Mouse (Mus musculus) stomach, embryonic 15.5 days (tissue): Measurements from ENCODE around the gene Rcor2. TPM values are rescaled to one million over a fixed set of nuclear protein-coding genes. Genes with fewer than 3 reads are reported as not detected.

Experiments
- ATAC-seq: fragments of 200-750 bp; cut with Nextera tagmentation; 2 replicates; pipeline ENCODE4 v1.8.0; 2017; ENCODE audit warnings: low read depth, moderate number of reproducible peaks, moderate TSS enrichment; ENCODE audit not compliant: insufficient read depth, low FRiP score
- H3K27ac ChIP-seq: fragments of 300-500 bp; sonication (generic); 2 replicates; pipeline ENCODE4 v1.5.1; 2015; ENCODE audit warnings: mild to moderate bottlenecking, inconsistent platforms
- H3K27me3 ChIP-seq: fragments of 300-500 bp; sonication (generic); replicated peaks from 2 replicates; pipeline ENCODE4 v1.6.1; 2015; ENCODE audit warnings: inconsistent platforms
- H3K36me3 ChIP-seq: fragments of 300-500 bp; sonication (generic); 2 replicates; pipeline ENCODE4 v1.6.1; 2015; ENCODE audit warnings: inconsistent platforms
- H3K4me1 ChIP-seq: fragments of 300-500 bp; sonication (generic); 2 replicates; pipeline ENCODE4 v1.6.1; 2015; ENCODE audit warnings: inconsistent platforms
- H3K4me2 ChIP-seq: fragments of 300-500 bp; sonication (generic); 2 replicates; pipeline ENCODE4 v1.6.1; 2015; ENCODE audit warnings: mild to moderate bottlenecking, inconsistent platforms
- H3K4me3 ChIP-seq: fragments of 300-500 bp; sonication (generic); replicated peaks from 2 replicates; pipeline ENCODE4 v1.5.1; 2015; ENCODE audit warnings: inconsistent platforms
- H3K9ac ChIP-seq: fragments of 300-500 bp; sonication (generic); 2 replicates; pipeline ENCODE4 v1.6.1; 2015; ENCODE audit warnings: inconsistent platforms
- H3K9me3 ChIP-seq: fragments of 300-500 bp; sonication (generic); 2 replicates; pipeline ENCODE4 v1.6.1; 2016; ENCODE audit warnings: inconsistent platforms
- WGBS: fragments of 180-500 bp; shearing (Covaris S2); methylation state at CpG from one replicate; pipeline ENCODE4 v1.1.7; 2015; 5-methylcytosine and 5-hydroxymethylcytosine counted together
- polyA plus RNA-seq: library from polyadenylated mRNA; unstranded; fragments of >200 nt; fragmentation: Nextera tagmentation; extraction: Ambion mirVana; gene quantifications from 2 replicates; pipeline ENCODE4 v1.2.1, GENCODE M21; 2015

Gene Rcor2
- polyA plus RNA-seq: 13.4 and 15.0 TPM in 2 replicates

DNA sequence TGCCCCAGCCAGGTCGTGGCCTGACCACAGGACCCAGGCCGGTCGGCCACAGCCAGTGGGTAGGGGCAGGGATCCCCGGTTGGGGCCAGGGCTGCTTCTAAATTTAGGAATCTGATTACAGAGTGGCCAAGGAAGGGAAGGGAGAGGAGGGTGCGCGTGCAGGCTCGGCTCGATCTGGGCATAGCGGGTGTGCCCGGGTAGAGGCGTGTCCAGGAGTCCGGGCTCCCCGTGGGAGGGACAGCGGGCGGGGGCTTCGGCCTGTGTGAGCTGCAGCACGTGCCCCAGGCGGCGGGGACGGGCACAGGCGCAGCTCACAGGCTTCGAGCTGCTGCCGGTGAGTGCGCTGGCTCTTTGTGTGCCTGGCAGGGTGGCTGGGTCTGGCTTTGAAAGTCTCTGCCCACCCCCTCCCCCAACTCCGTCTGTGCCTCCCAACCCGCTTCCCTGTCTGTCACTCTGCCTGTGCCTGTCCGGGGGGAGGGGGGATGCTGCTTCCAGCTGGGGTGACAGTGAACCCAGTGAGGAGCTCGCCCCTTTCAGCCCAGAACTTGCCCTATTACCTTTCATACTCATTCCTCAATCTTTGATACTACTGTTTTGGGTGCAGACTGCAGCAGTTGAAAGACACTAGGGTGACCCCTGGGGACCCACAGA lies at the start of gene Rcor2:
TSS of gene Rcor2 (plus strand) at position 235 of the 651 bp plus-strand sequence.
- ATAC-seq: peak; percentile 37
- Histone ChIP-seq H3K4me1 (peaks cover 51% of the 10 kb centered on the region), H3K4me2 (peak within 1 kb of the TSS; percentile 80), H3K27me3 (no peaks in the 10 kb centered on the region), H3K9ac (peak within 1 kb of the TSS; percentile 64), H3K27ac (peak within 1 kb of the TSS; percentile 88), H3K36me3 (0 out of 2 replicates have a peak, but pooled peaks cover 7% of the 10 kb centered on the region), H3K9me3 (no peaks in the 10 kb centered on the region), H3K4me3 (peak within 1 kb of the TSS; percentile 71)
- WGBS: 7% methylated on average over 26 of the region's 28 CpGs

DNA sequence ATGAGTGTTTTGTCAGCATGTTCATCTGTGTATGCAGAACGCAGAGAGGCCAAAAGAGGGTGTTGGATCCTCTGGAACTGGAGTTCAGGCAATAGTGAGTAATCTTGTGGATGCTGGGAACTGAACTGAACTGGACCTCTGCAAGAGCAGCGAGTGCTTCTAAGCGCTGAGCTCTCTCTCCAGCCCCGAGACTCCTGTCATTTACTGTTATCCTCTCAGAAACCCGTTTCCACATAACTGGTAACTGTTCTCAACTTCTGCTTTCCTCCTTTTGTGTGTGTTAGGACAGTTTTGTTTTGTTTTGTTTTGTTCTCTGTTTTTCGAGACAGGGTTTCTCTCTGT lies 49.2 kb upstream of the Rcor2 start:
- Histone ChIP-seq H3K36me3 (peaks cover 17% of the 10 kb centered on the region), H3K9ac (no peak overlapping the region), H3K27me3 (no peaks in the 10 kb centered on the region), H3K4me1 (peaks cover 27% of the 10 kb centered on the region), H3K27ac (no peak overlapping the region), H3K9me3 (no peaks in the 10 kb centered on the region), H3K4me2 (peak overlapping the region; percentile 51), H3K4me3 (peak overlapping the region; percentile 85)
- ATAC-seq: peak; percentile 0; the same call in 1 of the 2 replicates
- 7% methylated on average over 6 of the region's 6 CpGs for WGBS

DNA sequence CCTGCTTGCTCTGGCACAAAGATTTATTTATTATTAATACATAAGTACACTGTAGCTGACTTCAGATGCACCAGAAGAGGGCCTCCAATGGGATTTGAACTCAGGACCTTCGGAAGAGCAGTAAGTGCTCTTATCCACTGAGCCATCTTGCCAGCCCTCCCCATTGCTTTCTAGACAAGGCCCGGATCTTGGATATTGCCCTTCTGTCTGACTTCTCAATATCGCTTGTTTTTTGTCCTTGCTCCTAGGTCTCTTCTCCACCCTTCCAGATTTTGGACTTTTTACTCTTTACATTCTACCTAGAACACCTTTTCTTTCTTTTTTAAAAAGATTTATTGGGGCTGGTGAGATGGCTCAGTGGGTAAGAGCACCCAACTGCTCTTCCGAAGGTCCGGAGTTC lies 48.4 kb upstream of the Rcor2 start:
- 95% methylated on average over 5 of the region's 5 CpGs for WGBS
- Histone ChIP-seq H3K9ac (no peak overlapping the region), H3K9me3 (no peaks in the 10 kb centered on the region), H3K27me3 (no peaks in the 10 kb centered on the region), H3K4me2 (no peak overlapping the region), H3K4me1 (peaks cover 27% of the 10 kb centered on the region), H3K4me3 (no peak overlapping the region), H3K36me3 (peaks cover 15% of the 10 kb centered on the region), H3K27ac (no peak overlapping the region)
- ATAC-seq: no peak

DNA sequence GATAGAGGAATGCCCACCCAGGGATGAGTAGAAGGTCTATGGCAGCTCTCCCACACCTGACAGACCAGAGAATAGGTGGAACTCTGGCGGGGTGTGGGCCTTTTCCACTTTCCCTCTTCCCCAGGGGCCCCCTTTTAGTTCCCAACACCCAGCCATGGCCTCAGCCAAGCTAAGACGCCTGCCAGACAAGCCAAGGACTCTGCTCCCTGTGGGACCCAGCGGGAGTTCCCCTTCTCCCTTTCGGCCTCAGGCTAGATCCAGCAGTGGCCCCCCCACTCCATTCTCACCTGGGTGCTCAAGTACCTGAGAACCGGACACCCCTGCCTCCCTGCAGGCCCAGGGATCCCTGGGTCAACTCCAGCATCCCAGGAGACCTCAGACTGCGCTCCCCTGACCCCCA lies 44.9 kb upstream of the Rcor2 start:
- Histone ChIP-seq H3K9me3 (no peaks in the 10 kb centered on the region), H3K4me2 (no peak overlapping the region), H3K9ac (no peak overlapping the region), H3K4me3 (no peak overlapping the region), H3K27ac (no peak overlapping the region), H3K4me1 (peaks cover 4% of the 10 kb centered on the region), H3K36me3 (peaks cover 3% of the 10 kb centered on the region; the same call in 1 of the 2 replicates), H3K27me3 (no peaks in the 10 kb centered on the region)
- 78% methylated on average over 6 of the region's 6 CpGs for WGBS
- ATAC-seq: no peak

DNA sequence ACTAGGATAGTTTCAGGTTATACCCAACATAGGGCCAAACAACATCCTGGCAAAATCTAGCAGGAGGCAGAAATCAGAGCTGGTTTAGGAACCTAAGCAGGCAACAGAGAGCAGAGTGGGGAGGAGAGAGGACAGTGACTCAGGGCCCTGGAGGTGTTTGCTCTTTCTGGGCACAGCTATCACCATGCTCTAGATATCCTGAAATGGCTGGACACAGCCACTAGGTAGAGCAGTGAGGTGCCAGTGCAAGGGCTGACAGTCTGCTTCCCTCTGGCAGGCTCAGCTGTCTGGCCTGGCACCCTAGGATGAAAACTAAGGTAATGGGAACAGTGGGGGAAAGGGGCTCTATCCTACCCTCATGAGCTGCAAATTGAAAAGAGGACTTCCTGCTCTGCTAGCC lies 43.6 kb upstream of the Rcor2 start:
- peaks cover 12% of the 10 kb centered on the region for H3K36me3 ChIP-seq
- H3K9ac ChIP-seq: no peak overlapping the region
- no peaks in the 10 kb centered on the region for H3K4me1 ChIP-seq
- H3K9me3 ChIP-seq: no peaks in the 10 kb centered on the region
- ATAC-seq: no peak
- no peak overlapping the region for H3K4me3 ChIP-seq
- no peak overlapping the region for H3K27ac ChIP-seq
- H3K27me3 ChIP-seq: no peaks in the 10 kb centered on the region
- no peak overlapping the region for H3K4me2 ChIP-seq

DNA sequence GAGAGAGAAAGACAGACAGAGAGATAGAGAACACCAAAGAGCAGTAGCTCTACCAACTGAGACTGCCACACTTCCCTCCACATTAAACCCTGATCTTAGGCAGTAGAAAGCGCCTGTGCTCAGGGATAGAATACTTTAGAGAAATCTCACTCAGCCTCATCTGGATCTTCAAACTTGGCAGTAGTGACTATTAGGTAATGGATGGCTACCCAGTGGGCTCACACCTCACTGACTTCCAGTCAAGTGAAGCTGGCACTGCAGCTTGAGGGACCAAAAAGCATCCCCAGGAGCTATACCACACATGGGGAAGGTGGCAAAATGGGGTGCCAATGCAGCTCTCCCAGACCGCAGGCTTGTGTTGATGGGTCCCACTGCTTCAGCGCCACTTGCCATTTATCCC lies 42.9 kb upstream of the Rcor2 start:
- Histone ChIP-seq H3K9ac (no peak overlapping the region), H3K4me3 (no peak overlapping the region), H3K4me2 (no peak overlapping the region), H3K27ac (no peak overlapping the region), H3K9me3 (no peaks in the 10 kb centered on the region), H3K36me3 (peaks cover 16% of the 10 kb centered on the region), H3K4me1 (no peaks in the 10 kb centered on the region), H3K27me3 (no peaks in the 10 kb centered on the region)
- no peak for ATAC-seq
- WGBS: 88% methylated on average over 3 of the region's 3 CpGs

DNA sequence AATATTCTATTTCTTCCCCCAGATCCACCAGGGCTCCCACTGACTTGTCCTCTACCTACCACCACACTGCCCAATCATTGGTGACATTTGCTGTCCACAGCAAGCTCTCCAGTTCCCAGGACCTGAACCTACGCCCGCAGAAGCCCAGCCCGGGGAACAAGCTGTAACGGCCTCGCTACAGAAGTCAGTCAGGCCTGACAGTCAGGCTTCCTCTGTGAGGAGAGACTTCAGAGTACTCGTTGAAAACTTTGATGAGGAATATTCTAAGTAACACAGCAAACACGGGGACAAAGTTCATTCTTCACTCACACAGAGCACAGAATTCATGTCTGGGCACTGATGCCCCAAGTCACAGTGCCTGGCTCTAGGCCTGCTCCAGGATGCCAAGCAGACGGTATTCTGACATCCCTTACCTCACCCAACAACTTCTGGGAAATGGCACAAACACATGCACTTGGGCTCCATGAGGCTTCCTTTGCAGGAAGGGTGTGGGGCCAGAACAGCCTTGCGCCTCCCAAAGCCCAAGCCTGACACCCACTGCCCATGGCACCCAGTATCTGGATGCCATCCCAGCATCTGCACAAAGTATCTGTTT lies 41.9 kb upstream of the Rcor2 start:
- Histone ChIP-seq H3K9ac (no peak overlapping the region), H3K27me3 (no peaks in the 10 kb centered on the region), H3K27ac (no peak overlapping the region), H3K4me2 (no peak overlapping the region), H3K9me3 (no peaks in the 10 kb centered on the region), H3K36me3 (peaks cover 25% of the 10 kb centered on the region), H3K4me1 (no peaks in the 10 kb centered on the region), H3K4me3 (no peak overlapping the region)
- no peak for ATAC-seq
- 84% methylated on average over 9 of the region's 9 CpGs for WGBS

DNA sequence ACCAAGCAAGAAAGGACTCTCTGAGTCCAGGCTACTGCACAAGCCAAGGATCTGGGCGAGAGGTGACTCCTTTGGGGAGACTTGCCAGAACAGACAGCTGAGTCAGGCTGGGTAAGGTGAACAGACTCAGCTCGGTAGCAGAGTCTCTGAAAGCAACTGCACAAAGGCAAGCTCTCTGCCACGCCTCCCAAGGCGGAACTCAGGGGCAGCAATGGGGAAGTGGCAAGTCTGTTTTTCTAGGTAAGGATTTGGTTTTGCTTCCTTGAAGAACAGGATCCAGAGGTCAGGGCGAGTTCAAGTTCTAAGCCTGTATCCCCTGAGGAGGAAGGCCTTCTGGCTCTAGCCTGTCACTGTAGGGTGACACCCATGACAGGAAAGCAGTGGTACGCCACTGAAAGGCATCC lies 40.6 kb upstream of the Rcor2 start:
- Histone ChIP-seq H3K27me3 (no peaks in the 10 kb centered on the region), H3K9ac (no peak overlapping the region), H3K27ac (peak overlapping the region; percentile 58), H3K4me1 (no peaks in the 10 kb centered on the region), H3K4me3 (no peak overlapping the region), H3K4me2 (no peak overlapping the region), H3K9me3 (no peaks in the 10 kb centered on the region), H3K36me3 (peaks cover 35% of the 10 kb centered on the region)
- ATAC-seq: peak; percentile 50
- WGBS: 73% methylated on average over 6 of the region's 6 CpGs

DNA sequence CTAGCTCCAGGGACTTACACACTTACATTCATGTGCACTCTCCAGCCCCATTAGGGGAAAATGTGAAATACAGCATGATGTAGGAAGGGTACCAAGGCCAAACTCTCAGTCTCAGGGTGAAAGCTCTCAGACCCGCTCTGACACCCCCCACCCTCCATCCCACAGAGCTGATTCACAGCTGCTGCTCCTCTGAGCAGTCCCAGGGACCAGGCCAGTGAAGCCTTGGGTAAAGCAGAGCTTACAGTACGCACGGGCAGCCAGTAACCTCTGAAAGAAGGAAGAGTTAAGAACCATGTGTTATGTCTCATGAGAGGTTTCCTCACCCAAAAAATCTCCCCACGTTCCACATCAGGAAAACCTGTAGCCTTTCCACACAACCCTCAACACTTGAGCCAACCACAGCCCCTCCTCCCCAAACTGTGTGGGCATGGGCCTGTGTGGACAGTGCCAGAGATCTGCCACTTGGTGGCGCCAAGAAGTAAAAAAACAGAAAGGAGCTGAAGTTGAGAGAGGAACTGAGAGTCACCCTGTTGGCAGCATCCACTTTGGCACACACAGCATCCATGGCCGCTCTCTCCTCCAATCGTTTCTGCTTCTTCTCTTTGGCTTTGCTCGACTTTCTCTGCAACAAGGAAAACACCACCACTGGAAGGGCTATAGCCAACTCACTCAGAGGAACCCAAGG lies 32.4 kb upstream of the Rcor2 start:
- H3K27ac ChIP-seq: no peak overlapping the region
- H3K9ac ChIP-seq: no peak overlapping the region
- H3K4me2 ChIP-seq: no peak overlapping the region
- H3K4me3 ChIP-seq: no peak overlapping the region
- no peaks in the 10 kb centered on the region for H3K27me3 ChIP-seq
- peaks cover 25% of the 10 kb centered on the region for H3K36me3 ChIP-seq
- no peaks in the 10 kb centered on the region for H3K9me3 ChIP-seq
- peak; percentile 72; the same call in 1 of the 2 replicates for ATAC-seq
- 55% methylated on average over 8 of the region's 8 CpGs for WGBS
- peaks cover under 1% of the 10 kb centered on the region for H3K4me1 ChIP-seq

DNA sequence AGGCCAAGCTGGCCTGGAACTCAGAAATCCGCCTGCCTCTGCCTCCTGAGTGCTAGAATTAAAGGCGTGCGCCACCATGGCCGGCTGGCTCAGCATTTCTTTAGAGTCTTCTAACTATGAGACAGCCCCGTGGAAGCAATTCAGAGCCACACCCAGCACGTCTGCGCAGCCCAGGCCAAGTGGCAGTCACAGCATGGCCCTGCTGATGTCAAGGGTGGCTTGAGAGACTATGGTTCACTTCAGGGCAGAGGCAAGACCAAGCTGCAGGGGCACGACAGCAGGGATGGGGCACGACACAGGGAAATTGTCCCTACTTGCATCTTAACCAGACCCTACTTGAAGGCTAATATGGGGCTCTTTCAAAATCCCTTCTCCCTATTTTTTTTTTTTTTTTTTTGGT lies 31.7 kb upstream of the Rcor2 start:
- Histone ChIP-seq H3K4me3 (no peak overlapping the region), H3K9me3 (no peaks in the 10 kb centered on the region), H3K9ac (no peak overlapping the region), H3K4me1 (peaks cover 7% of the 10 kb centered on the region), H3K4me2 (no peak overlapping the region), H3K36me3 (peaks cover 17% of the 10 kb centered on the region), H3K27me3 (no peaks in the 10 kb centered on the region), H3K27ac (no peak overlapping the region)
- ATAC-seq: no peak
- 94% methylated on average over 9 of the region's 9 CpGs for WGBS

DNA sequence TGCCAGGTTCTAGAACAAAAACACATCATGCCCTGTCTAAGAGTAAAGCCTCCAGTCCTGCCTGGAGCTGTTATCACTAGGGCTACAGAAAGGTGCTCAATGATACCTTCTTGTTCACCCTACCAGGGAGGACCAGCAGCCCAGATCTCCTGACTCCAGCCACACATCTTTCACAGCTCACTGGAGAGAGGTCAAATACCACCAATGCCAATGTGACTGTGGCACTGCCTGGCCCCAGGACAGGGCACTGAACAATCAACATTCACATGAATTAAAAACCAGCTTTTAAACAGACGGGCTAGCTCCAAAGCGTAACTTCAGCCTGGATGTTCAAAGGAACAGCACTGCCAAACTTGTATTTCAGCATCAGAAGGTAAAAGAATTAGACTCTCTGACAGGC lies 31.1 kb upstream of the Rcor2 start:
- WGBS: 92% methylated on average over 2 of the region's 2 CpGs
- H3K4me1 ChIP-seq: peaks cover 7% of the 10 kb centered on the region
- H3K27ac ChIP-seq: no peak overlapping the region
- no peak for ATAC-seq
- peaks cover 16% of the 10 kb centered on the region for H3K36me3 ChIP-seq
- no peak overlapping the region for H3K9ac ChIP-seq
- H3K27me3 ChIP-seq: no peaks in the 10 kb centered on the region
- no peaks in the 10 kb centered on the region for H3K9me3 ChIP-seq
- no peak overlapping the region for H3K4me2 ChIP-seq
- H3K4me3 ChIP-seq: no peak overlapping the region

DNA sequence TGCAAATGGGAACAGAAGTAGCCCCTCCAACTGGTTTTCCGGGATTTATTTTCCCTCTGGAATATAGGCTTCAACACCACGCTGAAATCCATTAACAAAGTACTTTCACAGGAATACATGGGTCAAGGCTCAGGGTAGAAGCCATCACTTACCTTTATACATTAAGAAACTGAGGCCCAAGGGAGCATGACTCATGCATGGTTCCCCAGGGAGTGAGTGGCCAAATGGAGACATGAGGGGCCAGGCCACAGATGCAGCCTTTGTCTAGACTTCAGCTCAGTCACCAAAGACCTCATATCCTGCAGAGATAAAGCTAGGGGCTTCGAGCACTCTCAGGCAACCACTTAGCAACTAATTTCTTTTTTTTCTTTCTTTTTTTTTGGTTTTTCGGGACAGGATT lies 30.4 kb upstream of the Rcor2 start:
- Histone ChIP-seq H3K9me3 (no peaks in the 10 kb centered on the region), H3K4me2 (no peak overlapping the region), H3K9ac (no peak overlapping the region), H3K27ac (no peak overlapping the region), H3K27me3 (no peaks in the 10 kb centered on the region), H3K4me3 (no peak overlapping the region), H3K4me1 (peaks cover 7% of the 10 kb centered on the region), H3K36me3 (peaks cover 9% of the 10 kb centered on the region)
- WGBS: 87% methylated on average over 4 of the region's 4 CpGs
- ATAC-seq: no peak
